Mouse (Mus musculus): ENCODE data around the gene Sgcd.

The Sgcd gene

GRCm38 (mm10) chr11:47297805-47298340 is 690.9 kb downstream of the Sgcd start:
- in situ Hi-C loops (cut with MboI, MseI): no loop called here

GRCm38 (mm10) chr11:47294741-47295140 is 694.0 kb downstream of the Sgcd start:
- in situ Hi-C loops (cut with MboI, MseI): no loop called here

- in situ Hi-C loops (cut with MboI, MseI): no loop called here
Observed at GRCm38 (mm10) chr11:47276586-47276985, 712.2 kb downstream of the Sgcd start.

GRCm38 (mm10) chr11:47268556-47268955 is 720.2 kb downstream of the Sgcd start:
- in situ Hi-C loops (cut with MboI, MseI): no loop called here

- in situ Hi-C loops (cut with MboI, MseI): no loop called here
Observed at GRCm38 (mm10) chr11:47264267-47264984, 724.3 kb downstream of the Sgcd start.

- in situ Hi-C loops (cut with MboI, MseI): no loop called here
Observed at GRCm38 (mm10) chr11:47250301-47250700, 738.5 kb downstream of the Sgcd start.

- in situ Hi-C loops (cut with MboI, MseI): no loop called here
Observed at GRCm38 (mm10) chr11:47248345-47248893, 740.4 kb downstream of the Sgcd start.

- in situ Hi-C loops (cut with MboI, MseI): no loop called here
Observed at GRCm38 (mm10) chr11:47247703-47248344, 740.9 kb downstream of the Sgcd start.

- in situ Hi-C loops (cut with MboI, MseI): no loop called here
Observed at GRCm38 (mm10) chr11:47242401-47242800, 746.4 kb downstream of the Sgcd start.

- in situ Hi-C loops (cut with MboI, MseI): no loop called here
Observed at GRCm38 (mm10) chr11:47228222-47228621, 760.5 kb downstream of the Sgcd start.

GRCm38 (mm10) chr11:47224148-47224547 is 764.6 kb downstream of the Sgcd start:
- in situ Hi-C loops (cut with MboI, MseI): loop anchor here in 1 of 2 experiments (5.0 kb wide), 1 partner anchor 72 kb away; no protein-coding TSS in a partner anchor

- in situ Hi-C loops (cut with MboI, MseI): no loop called here
Observed at GRCm38 (mm10) chr11:47211531-47211930, 777.2 kb downstream of the Sgcd start.

- in situ Hi-C loops (cut with MboI, MseI): no loop called here
Observed at GRCm38 (mm10) chr11:47206461-47206860, 782.3 kb downstream of the Sgcd start.

- in situ Hi-C loops (cut with MboI, MseI): no loop called here
Observed at GRCm38 (mm10) chr11:47199106-47199505, 789.7 kb downstream of the Sgcd start.

GRCm38 (mm10) chr11:47188556-47188955 is 800.2 kb downstream of the Sgcd start:
- in situ Hi-C loops (cut with MboI, MseI): no loop called here

- in situ Hi-C loops (cut with MboI, MseI): no loop called here
Observed at GRCm38 (mm10) chr11:47174977-47175376, 813.8 kb downstream of the Sgcd start.

GRCm38 (mm10) chr11:47170926-47171625 is 817.7 kb downstream of the Sgcd start:
- in situ Hi-C loops (cut with MboI, MseI): no loop called here

GRCm38 (mm10) chr11:47167376-47167775 is 821.4 kb downstream of the Sgcd start:
- in situ Hi-C loops (cut with MboI, MseI): no loop called here

- in situ Hi-C loops (cut with MboI, MseI): no loop called here
Observed at GRCm38 (mm10) chr11:47158089-47158488, 830.7 kb downstream of the Sgcd start.

GRCm38 (mm10) chr11:47156730-47157693 is 831.8 kb downstream of the Sgcd start:
- in situ Hi-C loops (cut with MboI, MseI): no loop called here
